Mouse (Mus musculus) liver (tissue): ENCODE measurements around the gene Tenm4.

Experiments
- DNase-seq: peaks from one replicate; pipeline ENCODE4 v3.0.0-alpha.2; 2020; ENCODE audit warnings: mixed read lengths

The Tenm4 gene

DNA sequence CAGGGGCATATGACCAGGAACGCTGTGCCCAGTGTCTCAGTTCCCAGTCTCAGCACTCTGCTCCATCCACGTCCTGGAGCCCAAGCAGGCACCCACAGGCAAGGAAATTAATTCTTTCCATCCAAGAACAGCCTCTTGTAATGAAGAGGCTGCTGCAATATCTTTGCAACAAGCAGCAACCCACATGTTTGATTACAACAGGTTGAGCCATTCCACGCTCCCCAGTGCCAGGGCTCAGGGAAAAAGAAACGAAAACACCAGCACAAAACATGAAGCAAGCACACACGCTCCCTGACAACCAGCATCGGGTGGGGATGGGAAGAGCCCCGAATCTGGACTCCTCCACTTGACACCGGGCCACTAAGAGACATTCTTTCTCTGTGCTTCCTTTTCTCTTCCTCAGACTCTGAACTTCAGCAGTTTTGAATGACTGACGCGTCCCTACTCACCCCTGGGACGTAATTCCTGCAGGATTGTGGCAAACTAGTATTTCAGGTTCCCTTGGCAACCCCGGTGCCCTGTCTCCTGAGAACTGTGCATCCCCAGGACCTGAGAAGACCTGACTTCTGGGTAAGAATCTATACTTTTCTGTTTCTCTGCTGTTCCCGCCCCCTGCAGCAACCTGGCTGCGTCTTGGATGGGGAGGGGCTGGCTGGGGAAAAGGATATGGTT is at the start of gene Tenm4:
Gene Tenm4 (plus strand): TSS at position 323 of the 672 bp plus-strand sequence.
- DNase-seq: no peak

DNA sequence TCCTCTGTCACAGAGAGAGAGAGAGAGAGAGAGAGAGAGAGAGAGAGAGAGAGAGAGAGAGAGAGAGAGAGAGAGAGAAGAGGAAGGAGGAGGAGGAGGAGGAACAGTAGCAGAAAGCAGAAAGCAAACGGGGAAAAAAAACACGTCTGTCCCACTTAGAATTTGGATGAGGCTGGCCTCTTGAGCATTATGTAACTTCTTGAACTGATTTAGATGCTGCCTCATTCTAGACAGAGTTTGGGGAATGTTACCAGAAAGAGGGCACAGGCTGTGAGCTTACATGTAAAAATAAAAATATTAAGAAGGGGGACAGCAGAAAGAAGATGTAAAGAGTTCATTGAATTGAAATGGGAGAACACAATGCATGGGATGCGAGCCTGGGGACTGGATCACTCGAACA is 40.3 kb upstream of the Tenm4 start:
- no peak for DNase-seq

DNA sequence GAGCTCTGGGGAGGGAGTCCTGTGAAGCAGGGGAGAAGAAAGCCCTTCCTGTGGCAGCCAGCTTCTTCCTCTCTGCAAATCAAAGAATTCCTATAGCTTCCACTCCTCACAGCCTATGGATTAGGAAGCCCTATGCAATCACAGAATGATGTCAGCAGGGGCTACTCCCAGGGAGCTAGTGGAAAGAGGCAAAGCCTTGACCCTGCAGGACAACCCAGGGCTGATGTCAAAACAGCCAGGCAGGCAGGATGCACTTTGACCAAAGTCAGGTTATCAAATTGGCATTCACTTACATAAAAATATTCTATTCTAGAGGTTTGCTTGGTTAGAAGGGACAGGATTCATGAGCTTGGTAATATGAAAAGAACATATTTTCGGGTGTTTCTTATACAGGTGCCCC is 39.9 kb upstream of the Tenm4 start:
- DNase-seq: no peak

DNA sequence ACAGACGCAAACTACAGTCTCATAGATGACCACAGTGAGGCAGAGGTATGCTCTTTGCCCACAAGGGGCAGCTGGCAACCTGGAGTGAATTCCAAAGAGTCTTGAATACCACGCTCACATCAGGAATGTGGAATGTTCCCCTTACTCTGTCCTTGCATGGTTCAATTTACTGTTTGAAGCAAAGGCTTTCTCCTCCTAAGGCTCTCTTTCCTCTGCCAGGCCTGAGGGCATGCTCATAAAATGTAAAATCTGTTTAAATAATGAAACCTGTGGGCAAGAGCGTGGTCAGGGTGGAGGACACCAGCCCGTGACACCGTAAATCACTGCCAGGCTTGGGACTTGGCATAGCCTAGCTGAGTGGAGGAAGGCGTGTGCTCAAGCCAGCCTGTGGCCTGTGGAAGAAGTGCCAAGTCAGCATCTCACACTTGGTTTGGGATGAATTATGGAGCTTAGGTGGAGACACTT is 34.5 kb upstream of the Tenm4 start:
- no peak for DNase-seq

DNA sequence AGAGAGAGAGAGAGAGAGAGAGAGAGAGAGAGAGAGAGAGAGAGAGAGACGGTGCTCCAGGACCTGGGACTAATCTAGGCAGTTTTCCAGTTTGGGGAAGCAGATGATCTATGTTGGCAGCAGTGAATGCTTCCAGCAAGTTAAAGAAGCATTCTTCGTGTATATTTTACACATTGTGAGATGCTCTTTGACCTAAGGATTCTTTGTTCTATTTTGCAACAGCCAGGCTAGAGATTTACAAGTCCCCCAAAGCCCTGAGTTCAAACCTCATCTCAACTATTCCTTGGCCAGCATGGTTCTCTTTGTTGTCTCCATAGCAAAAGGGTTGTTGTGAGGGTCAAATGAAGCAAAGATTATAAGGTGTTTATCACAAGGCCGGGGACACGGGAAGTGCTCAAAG is 29.2 kb upstream of the Tenm4 start:
- DNase-seq: no peak

DNA sequence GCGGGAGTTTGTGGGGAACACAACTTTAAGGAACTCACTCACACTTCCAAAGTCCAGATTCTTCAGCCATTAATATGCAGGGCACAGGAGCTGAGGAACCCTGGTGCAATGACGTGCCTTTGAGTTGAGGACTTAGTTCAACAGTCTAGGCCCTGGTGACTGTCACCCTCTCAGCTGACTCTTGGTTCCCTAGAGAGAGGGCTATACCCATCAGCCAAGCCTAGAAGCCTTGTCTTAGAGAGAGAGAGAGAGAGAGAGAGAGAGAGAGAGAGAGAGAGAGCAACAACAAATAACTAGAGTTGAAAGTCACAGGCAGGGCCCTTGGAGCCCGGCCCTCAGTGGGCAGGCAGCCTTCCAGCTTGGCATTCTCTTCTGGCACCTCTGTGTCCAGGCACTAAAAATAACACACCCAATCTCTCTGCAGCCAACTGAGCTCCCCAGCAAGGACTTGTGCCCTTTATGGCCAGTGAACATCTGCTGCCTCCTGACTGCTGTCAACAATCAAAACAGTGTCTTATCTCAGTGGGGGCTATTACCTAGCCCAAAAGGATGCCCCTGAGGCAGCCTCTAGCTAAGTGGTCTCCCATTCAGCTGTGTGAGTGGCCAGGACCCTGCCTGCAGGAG is 28.0 kb upstream of the Tenm4 start:
- no peak for DNase-seq

DNA sequence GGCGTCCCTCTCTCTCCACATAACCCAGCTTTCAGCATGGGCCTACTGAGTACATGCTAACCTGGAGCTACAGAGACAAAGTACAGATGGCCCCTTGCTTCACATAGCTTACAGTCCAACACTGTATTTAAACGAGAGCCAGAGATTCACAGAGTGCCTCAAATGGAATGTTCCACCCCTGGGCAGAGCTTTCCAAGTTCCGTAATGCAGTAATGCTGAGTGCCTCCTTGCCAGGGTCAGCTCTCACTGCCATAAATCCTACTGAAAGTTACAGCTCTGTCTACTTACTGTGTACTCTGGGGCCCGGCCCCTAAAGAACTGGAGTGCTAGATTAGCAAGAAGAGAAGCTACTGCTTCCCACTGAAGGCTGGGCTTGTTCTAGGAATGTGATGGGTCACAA is 23.6 kb upstream of the Tenm4 start:
- DNase-seq: no peak

DNA sequence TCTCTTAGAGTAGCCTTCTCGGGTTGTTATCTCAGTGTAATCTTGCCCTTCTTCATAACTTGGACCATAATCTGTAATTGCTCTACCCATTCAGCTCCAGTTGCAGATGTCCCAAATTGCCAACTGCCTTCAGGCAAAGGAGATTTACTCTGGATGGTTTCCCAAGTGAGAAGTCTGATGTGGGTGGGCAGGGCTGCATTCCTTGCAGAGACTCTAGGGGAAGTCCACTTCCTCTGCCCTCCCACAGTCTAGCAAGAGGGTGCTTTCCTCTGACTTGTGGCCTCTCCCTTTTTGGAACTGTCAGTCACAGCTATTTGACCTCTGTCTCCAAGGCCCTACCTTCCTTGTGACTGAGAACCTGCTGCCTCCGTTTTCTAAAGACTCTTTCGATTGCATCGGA is 22.9 kb upstream of the Tenm4 start:
- no peak for DNase-seq

DNA sequence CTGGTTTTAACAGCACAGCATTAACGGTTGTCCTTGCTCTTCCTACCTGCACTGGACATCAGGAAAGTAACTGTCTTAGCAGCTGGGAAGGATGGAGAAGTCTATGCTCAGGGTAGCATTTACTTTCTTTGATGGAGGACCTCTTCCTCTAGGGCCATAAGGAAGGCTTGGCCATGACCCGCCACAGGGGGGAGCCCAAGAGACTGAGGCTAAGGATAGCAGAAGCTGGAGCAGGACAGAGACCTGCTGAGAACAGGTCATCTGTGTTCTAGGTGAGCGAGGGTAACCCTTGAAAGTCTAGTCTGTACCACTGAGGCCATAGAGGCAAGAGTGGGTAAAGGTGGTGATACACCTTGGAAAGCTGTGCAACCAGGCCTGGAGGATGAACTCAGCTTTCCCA is 19.8 kb upstream of the Tenm4 start:
- DNase-seq: peak; percentile 54

DNA sequence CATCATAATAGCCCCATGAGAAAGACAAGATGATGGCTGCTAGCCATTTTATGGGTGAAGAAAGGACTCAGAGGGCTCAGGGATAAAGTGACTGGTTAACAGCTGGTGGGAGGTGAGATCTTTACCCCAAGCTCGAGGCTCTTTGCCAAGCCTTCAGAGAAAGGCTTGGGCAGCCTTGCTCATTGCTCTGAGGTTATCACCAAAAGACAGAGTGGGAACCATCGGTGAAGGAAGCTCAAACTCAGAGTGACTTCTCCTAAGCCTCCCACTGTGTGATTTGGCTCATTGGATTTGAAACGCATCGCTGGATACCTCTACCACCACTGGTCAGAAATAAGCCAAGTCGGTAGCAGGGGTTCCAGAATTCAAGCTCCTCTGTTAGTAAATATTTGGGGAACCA is 19.1 kb upstream of the Tenm4 start:
- DNase-seq: no peak

DNA sequence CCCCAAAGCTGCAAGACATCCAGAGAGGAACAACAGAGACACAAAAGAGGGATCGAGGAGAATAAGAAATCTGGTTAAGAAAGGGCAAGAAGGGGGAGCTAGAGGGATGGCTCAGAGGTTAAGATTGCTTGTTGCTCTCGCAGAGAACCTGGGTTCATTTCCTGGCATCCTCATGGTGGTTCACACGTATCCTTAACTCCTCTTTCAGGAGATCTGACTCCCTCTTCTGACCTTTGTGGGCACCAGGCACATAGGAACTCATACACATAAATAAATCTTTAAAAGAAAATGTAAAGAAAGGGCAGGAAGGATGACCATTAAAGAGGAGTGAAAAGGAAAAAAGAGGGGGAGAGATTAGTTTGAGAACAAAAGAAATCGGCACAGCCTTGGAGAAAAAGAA is 18.6 kb upstream of the Tenm4 start:
- no peak for DNase-seq

DNA sequence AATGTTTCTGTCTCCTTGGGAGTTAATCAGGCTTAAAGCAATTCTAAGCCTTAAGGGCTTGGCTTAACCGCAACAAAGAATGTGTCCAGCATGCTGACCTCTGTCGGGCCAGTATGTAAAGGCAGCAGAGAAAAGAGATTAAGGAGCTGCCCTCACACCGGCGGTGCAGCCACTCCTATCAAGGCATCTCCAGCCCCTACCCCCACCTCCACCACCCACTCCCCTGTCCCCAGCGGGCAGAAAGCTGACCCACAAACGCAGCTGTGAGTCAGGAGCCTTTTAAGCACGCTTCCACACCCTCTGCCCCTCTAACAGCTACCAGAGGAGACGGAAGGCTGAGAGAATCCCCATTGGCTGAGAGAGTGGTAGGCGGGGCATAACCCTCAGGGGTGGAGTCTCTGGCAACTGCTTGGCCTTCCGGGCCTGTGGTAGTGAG is 18.1 kb upstream of the Tenm4 start:
- peak; percentile 56 for DNase-seq

DNA sequence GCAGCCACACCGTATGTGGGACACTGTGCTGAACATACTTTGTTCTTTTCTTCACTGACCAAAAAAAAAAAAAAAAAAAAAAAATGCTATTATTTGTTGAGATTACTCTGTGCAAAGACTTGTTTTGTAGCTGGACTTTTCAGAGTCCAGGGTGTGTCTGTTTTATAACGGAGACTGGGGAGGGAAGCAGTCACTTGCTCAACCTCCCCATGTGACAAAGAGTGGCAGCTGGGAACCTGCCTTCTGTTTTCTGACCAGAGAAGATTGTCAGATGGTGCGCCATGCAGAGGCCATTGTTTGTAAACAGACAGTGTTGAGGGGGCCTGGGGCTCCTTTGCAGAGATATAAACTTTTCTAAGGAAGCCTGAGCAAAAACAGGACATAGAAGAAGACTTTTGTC is 17.0 kb upstream of the Tenm4 start:
- no peak for DNase-seq

DNA sequence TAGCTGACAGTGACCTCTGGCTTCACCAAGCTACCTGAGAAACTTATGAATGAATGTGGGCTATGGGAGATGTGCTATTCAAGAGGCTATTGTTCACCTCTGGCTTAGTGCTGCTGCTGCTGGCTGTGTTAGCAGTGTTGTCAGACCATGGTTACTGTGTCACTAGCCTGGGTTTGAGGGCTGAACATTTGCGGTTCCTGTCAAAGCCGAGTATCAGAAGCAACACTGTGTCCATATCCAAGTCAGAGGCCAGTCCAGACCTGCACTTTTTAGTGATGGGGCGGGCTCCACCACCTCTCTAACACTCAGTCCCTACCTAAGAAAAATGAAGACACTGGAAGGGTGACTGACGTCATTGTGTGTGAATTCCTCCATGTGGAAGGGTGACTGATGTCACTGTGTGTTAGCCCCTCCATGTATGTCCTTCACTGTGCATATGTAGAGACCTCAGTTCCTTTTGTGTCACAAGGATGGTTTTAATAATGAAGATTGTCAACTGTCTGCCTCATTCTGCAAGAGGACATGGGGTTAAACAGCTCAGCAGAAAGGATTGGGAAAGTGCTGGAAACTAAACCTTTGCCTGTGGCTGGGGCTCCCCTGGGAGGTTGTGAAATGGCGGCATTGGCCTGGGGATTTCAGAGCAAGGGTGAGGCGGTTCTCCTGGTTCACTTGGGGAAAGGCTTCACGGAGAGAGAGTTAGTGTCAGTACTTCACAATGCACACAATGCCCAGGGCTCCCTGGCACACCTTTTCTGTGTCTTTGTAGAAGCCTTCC is 14.4 kb upstream of the Tenm4 start:
- DNase-seq: no peak

DNA sequence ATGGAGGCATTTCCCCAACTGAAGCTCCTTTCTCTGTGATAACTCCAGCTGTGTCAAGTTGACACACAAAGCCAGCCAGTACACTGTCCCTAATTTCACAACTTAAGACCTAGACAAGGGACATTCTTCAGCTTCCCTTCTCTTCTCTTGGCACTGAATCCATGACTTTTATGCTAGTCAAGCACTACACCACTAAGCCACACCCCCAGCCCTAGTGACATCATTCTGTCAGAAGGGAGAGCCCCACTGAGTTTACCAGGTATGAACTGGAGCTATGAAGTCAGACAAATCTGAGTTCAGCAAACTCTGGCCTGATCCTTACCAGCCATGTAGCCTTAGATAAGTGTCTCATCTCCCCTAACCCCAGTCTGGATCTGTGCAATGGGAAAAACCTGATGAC is 6.9 kb upstream of the Tenm4 start:
- no peak for DNase-seq

DNA sequence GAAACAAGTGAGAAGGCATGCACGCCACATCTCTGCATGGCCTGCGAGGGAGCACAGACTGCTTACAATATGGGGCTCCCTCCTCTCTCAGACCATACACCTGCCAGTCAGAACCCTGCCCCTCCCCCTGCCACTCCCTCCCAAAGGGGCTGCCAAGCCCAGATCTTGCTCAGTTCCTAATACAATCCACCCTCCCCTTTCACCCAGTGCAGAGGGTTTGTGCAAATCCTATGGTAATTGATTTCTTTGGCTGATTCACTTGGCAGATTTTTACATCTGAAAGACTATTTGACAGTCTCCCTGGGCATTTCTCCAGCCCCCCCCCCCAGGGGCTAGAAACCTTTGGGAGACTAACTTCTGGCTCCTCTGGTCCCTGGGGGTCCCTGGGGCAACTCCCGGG is 2.1 kb upstream of the Tenm4 start:
- DNase-seq: no peak

DNA sequence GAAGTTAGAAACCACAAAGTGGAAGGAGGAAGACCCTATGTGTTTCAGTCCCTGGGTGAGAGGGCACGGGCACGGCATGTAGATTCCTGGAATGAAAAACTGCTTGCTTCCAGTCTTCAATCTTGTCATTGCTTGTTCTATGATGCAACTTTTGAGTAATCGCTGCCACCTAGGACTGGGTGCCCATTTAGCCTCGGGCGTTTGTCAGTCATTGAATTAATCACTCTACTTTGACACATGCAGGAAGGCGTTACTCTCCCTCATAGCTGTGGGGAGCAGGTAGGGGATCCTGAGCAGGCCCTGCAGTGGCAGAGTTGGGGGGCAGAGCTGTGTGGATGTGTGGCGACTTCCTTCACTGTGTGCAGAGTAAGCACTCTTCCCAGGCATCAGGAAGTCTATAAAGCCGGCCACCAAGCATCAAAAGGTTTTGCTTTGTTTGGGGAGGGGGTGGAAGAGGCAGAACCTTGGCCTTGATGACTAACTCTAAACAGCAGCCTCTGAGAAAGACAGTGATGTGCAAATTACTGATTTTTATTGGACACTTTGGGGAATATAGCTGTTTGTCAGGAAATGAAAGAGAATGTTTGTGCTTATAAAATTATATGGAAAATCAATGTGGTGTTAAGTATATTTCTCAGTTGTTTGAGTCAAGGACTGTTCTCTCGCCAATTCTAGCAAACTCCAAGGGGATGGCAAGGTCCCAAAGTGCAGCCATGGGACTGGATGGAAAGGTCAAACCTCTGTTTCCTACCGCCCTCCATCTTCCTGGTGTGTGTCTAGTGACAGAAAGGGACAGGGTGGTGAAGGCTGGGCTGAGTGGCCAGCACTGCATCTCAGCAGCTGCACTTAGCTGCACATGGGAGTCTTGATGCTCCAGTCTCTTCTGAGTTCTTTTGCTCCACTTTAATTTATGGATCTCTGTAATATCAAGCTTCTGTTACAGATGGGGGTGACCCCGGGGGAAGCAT is 834 bp downstream of the Tenm4 start:
- no peak for DNase-seq

DNA sequence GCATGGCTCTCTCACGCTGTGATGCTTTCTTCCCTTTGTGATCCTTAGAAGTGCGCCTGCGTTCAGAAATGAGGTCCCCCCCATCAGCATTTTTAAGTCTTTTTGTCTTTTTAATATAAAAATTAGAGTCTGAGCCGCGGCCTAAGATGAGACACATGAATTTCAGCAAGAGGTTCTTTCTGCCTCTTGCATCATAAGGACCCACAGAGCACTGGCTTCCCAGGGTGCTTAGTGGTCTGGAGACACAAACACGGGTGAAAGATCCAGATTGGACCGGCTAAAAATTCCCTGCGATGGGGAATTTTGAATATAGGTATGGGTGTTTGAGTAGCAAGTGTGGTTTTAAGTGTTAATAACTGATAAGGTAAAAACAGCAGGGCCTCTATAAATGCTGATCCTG is 5.7 kb downstream of the Tenm4 start:
- DNase-seq: no peak

DNA sequence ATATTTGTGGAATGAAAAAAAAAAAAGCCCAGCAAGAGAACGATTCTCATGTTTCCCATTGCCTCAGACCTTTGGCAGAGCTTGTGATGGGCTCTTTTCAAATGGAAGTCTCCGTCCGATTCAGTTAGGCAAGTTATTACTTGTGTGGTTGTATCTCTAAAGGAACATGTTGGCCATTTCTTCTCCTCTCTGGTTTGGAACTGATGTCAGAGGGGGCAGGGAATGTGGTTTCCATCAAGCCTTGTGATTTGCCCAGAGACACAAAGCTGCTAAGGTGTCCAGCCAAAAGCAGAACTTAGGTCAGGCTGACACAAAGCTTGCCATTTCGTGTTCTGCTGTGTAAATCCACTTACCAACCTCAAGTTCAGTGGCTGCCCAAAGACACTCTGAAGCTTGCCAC is 10.7 kb downstream of the Tenm4 start:
- no peak for DNase-seq

DNA sequence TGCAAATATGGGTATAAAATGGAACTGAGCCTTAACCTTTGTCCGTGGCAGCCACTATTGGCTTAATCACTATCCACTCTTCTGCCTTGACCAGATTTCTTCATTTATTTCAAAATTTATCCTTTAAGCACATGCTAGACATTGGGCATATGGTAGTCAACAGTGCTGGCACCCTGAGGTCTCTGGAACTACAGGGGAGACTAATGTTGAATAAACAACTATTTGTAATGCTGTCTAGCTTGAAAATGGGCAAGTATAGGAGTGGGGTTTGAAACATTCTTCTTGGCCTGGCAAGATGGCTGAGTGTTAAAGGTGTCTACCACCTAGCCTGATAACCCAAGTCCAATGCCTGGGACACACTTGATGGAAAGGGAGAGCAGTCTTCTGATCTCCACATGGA is 12.1 kb downstream of the Tenm4 start:
- no peak for DNase-seq

DNA sequence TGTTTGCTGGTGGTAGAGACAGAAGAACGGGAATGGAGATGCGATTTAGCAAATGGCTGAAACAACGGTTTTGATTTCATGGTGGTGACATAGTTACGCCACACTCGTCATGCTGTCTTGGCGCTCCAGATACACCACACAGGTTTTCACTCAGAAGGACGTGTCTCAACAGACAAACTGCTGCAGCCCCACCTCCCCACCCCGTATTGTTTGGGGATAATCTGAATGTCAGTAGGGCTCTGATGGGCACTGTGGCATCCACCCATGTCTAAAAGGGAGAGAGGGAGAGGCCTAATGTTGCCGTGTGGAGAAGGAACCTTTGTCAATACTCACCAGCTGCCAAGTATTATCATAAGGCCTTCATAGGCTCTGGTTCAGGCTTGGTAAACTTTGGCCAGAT is 14.4 kb downstream of the Tenm4 start:
- no peak for DNase-seq

DNA sequence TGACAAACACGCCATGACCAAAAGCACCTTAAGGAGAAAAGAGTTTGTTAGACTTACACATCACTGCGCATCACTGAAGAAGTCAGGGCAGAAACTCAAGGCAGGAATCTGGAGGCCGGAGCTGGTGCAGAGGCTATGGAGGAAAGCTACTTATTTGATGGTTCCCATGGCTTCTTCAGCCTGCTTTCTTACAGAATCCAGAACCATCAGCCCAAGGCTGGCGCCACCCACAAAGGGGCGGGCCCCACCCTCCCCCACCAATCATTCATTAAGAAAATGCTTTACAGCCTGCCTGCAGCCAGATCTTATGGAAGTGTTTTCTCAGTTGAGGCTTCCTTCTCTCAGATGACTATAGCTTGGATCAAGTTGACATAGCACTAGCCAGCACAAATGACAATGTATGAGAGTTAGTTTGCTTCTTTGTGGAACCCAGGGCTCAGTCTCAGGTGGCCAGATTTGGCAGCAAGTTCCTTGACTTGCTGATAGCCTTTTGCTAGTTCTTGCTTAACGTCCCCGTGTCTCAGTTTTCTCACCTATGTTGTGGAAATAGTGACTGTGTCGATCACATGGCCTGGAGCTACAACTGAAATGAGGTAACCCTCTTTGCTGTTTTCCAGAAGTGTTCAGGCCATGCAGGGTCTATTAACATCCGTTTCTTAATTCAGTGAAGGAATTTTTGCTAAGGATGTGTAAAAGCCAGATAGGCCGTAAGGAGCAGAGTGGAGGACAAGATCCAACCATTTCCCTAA is 32.9 kb downstream of the Tenm4 start:
- DNase-seq: no peak
